Mouse (Mus musculus) kidney, embryonic 16.5 days (tissue): ENCODE measurements around the gene Gm525. TPM values are rescaled to one million over a fixed set of nuclear protein-coding genes. Genes with fewer than 3 reads are reported as not detected.

Source experiments
- ATAC-seq: fragments of 200-750 bp; cut with Nextera tagmentation; 2 replicates; pipeline ENCODE4 v1.8.0; 2017; ENCODE audit warnings: moderate TSS enrichment; ENCODE audit not compliant: low FRiP score, low TSS enrichment
- H3K27ac ChIP-seq: fragments of 300-500 bp; sonication (generic); 2 replicates; pipeline ENCODE4 v1.5.1; 2014; ENCODE audit warnings: low read length
- H3K27me3 ChIP-seq: fragments of 300-500 bp; sonication (generic); 2 replicates; pipeline ENCODE4 v1.6.1; 2014; ENCODE audit warnings: low read length, control low read depth, mixed read lengths; ENCODE audit not compliant: insufficient read depth
- H3K36me3 ChIP-seq: fragments of 300-500 bp; sonication (generic); 2 replicates; pipeline ENCODE4 v1.6.1; 2014; ENCODE audit warnings: low read length, control low read depth, mixed read lengths; ENCODE audit not compliant: insufficient read depth
- H3K4me1 ChIP-seq: fragments of 300-500 bp; sonication (generic); 2 replicates; pipeline ENCODE4 v1.6.1; 2014; ENCODE audit warnings: low read length, control low read depth, mixed read lengths; ENCODE audit not compliant: insufficient read depth
- H3K4me2 ChIP-seq: fragments of 300-500 bp; sonication (generic); replicated peaks from 2 replicates; pipeline ENCODE4 v1.6.1; 2014; ENCODE audit warnings: low read depth, low read length
- H3K4me3 ChIP-seq: fragments of 300-500 bp; sonication (generic); 2 replicates; pipeline ENCODE4 v1.5.1; 2014; ENCODE audit warnings: mild to moderate bottlenecking, low read length
- H3K9ac ChIP-seq: fragments of 300-500 bp; sonication (generic); replicated peaks from 2 replicates; pipeline ENCODE4 v1.6.1; 2014; ENCODE audit warnings: low read length
- H3K9me3 ChIP-seq: fragments of 300-500 bp; sonication (generic); 2 replicates; pipeline ENCODE4 v1.6.1; 2016; ENCODE audit warnings: low read length, control low read depth
- WGBS: fragments of 180-500 bp; shearing (Covaris S2); extraction: QIAGEN DNeasy Blood & Tissue Kit; methylation state at CpG from one replicate; pipeline ENCODE4 v1.1.7; 2014; 5-methylcytosine and 5-hydroxymethylcytosine counted together
- polyA plus RNA-seq: library from polyadenylated mRNA; unstranded; fragments of >200 nt; fragmentation: Nextera tagmentation; extraction: Ambion mirVana; gene quantifications from 2 replicates; pipeline ENCODE4 v1.2.1, GENCODE M21; 2015

Gene Gm525
- 0.41 and 0.69 TPM in 2 replicates for polyA plus RNA-seq

DNA sequence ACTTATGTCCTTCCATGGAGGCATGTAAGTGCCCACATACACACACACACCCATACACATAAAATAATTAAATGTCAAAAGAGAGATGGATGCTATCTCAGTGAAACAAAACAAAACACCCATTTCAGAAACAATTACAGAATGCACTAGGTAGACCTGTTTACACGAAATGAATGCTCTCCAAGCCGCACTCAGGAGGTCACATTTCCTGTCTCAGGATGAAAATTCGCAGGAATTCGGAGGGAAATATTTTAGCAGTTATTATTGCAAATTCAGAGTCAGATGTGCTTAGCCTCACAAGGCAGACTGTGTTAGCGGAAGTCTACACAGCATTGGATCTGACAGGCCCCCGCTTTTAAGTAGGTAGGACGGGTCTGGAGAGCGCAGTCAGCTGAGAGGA lies at the start of gene Gm525:
TSS of gene Gm525 (plus strand) at position 301 of the 400 bp plus-strand sequence.
- no peak within 1 kb of the TSS for H3K9ac ChIP-seq
- no peaks in the 10 kb centered on the region for H3K36me3 ChIP-seq
- H3K4me3 ChIP-seq = no peak within 1 kb of the TSS
- ATAC-seq = no peak
- H3K27ac ChIP-seq = no peak within 1 kb of the TSS
- H3K27me3 ChIP-seq = no peaks in the 10 kb centered on the region
- H3K9me3 ChIP-seq = no peaks in the 10 kb centered on the region
- H3K4me2 ChIP-seq = no peak within 1 kb of the TSS
- peaks cover 6% of the 10 kb centered on the region; the same call in 1 of the 2 replicates for H3K4me1 ChIP-seq
- 81% methylated on average over 8 of the region's 8 CpGs for WGBS

DNA sequence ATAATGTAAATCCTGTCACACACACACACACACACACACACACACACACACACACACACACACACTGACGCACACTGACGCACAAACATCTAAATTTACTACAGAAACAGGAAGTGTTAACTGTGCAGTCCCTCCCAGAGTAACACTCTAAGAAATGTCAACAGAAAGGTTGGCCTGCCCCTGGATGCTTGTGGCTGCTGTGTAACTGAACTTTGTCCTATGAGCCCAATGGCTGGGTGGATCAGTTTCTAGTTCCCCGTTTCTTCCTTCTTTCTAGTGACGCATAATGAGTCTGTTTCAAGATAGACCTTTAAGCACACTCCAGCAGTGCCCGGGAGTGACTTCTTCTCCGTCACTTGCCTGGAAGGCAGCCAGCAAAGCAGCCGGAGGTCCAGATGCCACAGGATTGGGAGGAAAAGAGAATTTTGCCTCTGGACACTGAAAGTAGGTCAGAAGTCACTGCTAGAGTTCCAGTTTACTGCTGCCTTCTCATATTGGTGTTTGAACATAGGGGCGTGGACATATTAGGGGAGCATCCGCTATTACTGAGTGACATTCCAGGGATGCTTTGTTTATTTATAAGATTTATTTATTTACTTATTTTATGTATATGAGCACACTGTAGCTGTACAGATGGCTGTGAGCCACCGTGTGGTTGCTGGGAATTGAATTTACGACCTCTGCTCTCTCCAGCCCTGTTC lies 49.3 kb upstream of the Gm525 start:
- H3K27me3 ChIP-seq = no peaks in the 10 kb centered on the region
- peak; percentile 75 for ATAC-seq
- 31% methylated on average over 11 of the region's 11 CpGs for WGBS

DNA sequence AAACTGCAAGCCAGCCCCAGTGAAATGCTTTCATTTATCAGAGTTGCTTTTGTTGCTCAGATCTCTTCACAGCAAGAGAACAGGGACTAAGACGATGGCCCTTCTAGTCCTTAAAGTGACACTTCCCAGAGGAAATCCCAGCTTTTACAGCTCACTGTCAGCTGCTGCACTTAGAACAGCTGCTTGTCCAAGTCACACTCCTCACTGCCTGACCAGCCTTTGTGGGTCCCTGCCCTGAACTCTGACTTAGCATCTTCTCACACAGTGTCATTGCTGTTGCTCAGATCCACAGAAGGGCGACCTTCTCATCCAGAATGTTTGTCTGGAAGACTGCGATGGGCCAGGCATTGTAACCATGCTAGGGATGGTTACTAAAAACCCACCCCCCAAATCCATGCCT lies 48.0 kb upstream of the Gm525 start:
- no peaks in the 10 kb centered on the region for H3K36me3 ChIP-seq
- no peak overlapping the region for H3K27ac ChIP-seq
- H3K27me3 ChIP-seq = no peaks in the 10 kb centered on the region
- no peak overlapping the region for H3K9ac ChIP-seq
- ATAC-seq = no peak
- no peaks in the 10 kb centered on the region for H3K9me3 ChIP-seq
- WGBS = 71% methylated on average over 3 of the region's 3 CpGs
- peaks cover 12% of the 10 kb centered on the region for H3K4me1 ChIP-seq
- H3K4me3 ChIP-seq = no peak overlapping the region
- no peak overlapping the region for H3K4me2 ChIP-seq

More for the DNA sequence above, 49.3 kb upstream of the Gm525 start:
- Histone ChIP-seq H3K9ac (no peak overlapping the region; the same call in 1 of the 2 replicates), H3K36me3 (no peaks in the 10 kb centered on the region), H3K27ac (peak overlapping the region; percentile 86), H3K4me3 (no peak overlapping the region), H3K9me3 (no peaks in the 10 kb centered on the region), H3K4me1 (peaks cover 12% of the 10 kb centered on the region), H3K4me2 (no peak overlapping the region)

DNA sequence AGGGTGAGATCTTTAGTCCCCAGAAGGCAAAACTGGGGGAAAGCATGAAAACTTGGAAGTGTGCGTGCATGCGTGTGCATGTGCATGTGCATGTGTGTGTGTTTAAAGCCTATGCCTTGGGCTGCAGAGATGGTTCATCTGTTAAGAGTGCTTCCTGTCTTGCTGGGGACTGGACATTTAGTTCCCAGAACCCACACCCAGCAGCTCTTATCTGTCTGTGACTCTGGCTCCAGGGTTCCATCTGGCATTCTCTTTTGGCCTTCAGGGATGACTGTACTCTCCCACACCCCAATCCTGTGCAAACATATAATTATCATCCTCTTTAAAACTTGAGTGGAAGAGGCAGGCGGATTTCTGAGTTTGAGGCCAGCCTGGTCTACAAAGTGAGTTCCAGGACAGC lies 47.5 kb upstream of the Gm525 start:
- H3K4me1 ChIP-seq = peaks cover 12% of the 10 kb centered on the region
- no peak overlapping the region for H3K9ac ChIP-seq
- H3K36me3 ChIP-seq = no peaks in the 10 kb centered on the region
- H3K4me3 ChIP-seq = no peak overlapping the region
- H3K4me2 ChIP-seq = no peak overlapping the region
- ATAC-seq = no peak
- H3K27me3 ChIP-seq = no peaks in the 10 kb centered on the region
- no peak overlapping the region for H3K27ac ChIP-seq
- H3K9me3 ChIP-seq = no peaks in the 10 kb centered on the region
- WGBS = 97% methylated on average over 3 of the region's 3 CpGs

DNA sequence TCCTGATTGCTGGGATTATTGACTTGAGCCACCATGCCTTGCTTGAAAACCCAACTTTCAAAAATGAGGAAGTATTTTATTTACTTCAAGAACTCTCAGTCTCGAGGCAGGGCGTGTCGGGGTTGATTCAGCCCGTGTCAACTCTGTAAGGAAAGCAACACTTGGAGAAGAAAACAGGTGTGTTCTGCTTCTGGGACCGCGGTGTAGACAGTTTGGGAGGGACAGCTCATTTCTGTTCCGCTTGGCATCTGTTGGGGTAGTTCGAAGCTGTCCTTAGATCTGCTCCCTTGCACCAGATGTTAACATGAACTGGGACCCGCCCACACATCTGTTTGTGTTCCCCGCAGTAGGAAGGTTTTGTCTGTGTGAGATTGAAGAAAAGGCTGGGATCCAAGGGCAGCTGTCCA lies 45.7 kb upstream of the Gm525 start:
- ATAC-seq = no peak
- Histone ChIP-seq H3K4me2 (no peak overlapping the region), H3K27me3 (no peaks in the 10 kb centered on the region), H3K9me3 (no peaks in the 10 kb centered on the region), H3K4me1 (peaks cover 12% of the 10 kb centered on the region), H3K9ac (no peak overlapping the region), H3K36me3 (no peaks in the 10 kb centered on the region), H3K4me3 (no peak overlapping the region), H3K27ac (no peak overlapping the region)
- WGBS = 64% methylated on average over 10 of the region's 10 CpGs

DNA sequence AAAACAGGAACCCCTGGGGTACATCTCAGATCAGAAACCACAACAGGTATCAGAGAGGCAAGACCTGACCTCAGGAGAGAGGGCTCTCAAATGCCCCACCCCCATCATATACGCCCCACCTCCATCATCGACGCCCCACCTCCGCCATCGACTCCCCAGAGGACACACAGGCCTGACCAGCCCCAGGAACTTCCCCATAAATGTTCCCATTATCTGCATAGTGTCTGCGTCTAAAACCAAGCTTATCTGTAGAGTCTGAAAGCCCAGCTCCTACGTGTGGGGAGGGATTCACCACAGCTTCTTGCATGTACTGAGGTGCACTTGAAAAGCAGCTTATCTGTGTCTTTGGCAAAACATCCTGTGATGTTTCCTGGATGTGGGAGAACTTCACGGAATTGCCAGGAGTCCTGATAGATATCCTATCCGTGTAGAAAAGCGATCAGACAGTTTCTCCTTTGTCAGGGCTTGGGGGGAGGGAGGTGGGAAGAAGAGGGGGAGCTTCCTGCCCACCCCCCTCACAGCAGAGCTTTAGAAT lies 44.7 kb upstream of the Gm525 start:
- no peaks in the 10 kb centered on the region for H3K36me3 ChIP-seq
- WGBS = 48% methylated on average over 10 of the region's 10 CpGs
- no peak overlapping the region for H3K4me3 ChIP-seq
- no peak overlapping the region for H3K9ac ChIP-seq
- ATAC-seq = no peak
- H3K4me1 ChIP-seq = peaks cover 12% of the 10 kb centered on the region
- H3K9me3 ChIP-seq = no peaks in the 10 kb centered on the region
- H3K27ac ChIP-seq = 0 out of 2 replicates have a peak overlapping the region, but pooled peaks have one; percentile 34
- H3K4me2 ChIP-seq = no peak overlapping the region
- no peaks in the 10 kb centered on the region for H3K27me3 ChIP-seq

GRCm38 (mm10) chr11:89030552-89030951 lies 43.1 kb upstream of the Gm525 start:
- Histone ChIP-seq H3K4me1 (0 out of 2 replicates have a peak, but pooled peaks cover 5% of the 10 kb centered on the region), H3K27me3 (no peaks in the 10 kb centered on the region), H3K36me3 (no peaks in the 10 kb centered on the region), H3K4me2 (no peak overlapping the region), H3K27ac (no peak overlapping the region), H3K9me3 (no peaks in the 10 kb centered on the region), H3K9ac (no peak overlapping the region), H3K4me3 (no peak overlapping the region)
- ATAC-seq = no peak
- 78% methylated on average over 6 of the region's 6 CpGs for WGBS

- Histone ChIP-seq H3K36me3 (no peaks in the 10 kb centered on the region), H3K4me3 (no peak overlapping the region), H3K9me3 (no peaks in the 10 kb centered on the region), H3K4me2 (no peak overlapping the region), H3K27ac (no peak overlapping the region), H3K4me1 (0 out of 2 replicates have a peak, but pooled peaks cover 5% of the 10 kb centered on the region), H3K27me3 (no peaks in the 10 kb centered on the region), H3K9ac (no peak overlapping the region)
- ATAC-seq = peak; percentile 57; the same call in 1 of the 2 replicates
- 26% methylated on average over 1 of the region's 1 CpGs for WGBS
These were observed 42.5 kb upstream of the Gm525 start for GRCm38 (mm10) chr11:89031189-89031588.

DNA sequence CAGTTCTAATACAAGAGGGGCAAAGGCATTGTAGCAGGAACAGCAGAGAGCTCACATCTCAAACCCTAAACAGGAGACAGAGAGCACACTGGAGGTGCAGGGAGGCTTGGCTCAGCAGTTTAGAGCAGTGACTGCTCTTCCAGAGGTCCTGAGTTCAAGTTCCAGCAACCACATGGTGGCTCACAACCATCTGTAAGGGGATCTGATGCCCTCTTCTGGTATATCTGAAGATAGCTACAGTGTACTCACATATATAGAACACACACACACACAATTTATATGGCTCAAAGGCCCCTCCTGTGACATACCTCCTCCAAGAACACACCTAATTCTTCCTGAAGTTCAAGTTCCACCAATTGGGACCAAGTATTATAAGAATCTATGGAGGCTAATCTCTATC lies 39.0 kb upstream of the Gm525 start:
- ATAC-seq = no peak
- Histone ChIP-seq H3K36me3 (peaks cover 3% of the 10 kb centered on the region; the same call in 1 of the 2 replicates), H3K27ac (no peak overlapping the region), H3K9ac (no peak overlapping the region), H3K4me2 (no peak overlapping the region), H3K4me1 (no peaks in the 10 kb centered on the region), H3K4me3 (no peak overlapping the region), H3K27me3 (no peaks in the 10 kb centered on the region), H3K9me3 (no peaks in the 10 kb centered on the region)

DNA sequence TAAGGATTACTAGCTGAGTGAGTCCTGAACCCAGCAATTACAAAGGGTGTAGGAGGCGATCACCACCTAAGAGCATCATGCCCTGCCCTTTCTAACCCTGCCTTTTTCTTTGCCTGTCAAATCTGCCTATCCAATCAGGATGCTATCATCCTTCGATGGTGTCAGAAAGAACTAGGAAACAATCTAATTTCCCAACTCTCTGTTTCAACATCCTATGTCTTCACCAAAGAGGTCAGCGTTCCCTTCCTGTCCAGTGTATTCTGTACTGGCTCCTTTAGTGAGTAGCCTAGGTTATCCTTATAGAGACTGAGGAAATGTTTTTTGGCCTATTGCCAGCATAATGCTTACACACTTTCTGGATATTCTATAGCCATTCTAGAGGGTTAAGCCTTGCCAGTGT lies 38.1 kb upstream of the Gm525 start:
- Histone ChIP-seq H3K9ac (no peak overlapping the region), H3K4me3 (no peak overlapping the region), H3K9me3 (no peaks in the 10 kb centered on the region), H3K4me2 (no peak overlapping the region), H3K27me3 (no peaks in the 10 kb centered on the region), H3K27ac (no peak overlapping the region), H3K36me3 (peaks cover 13% of the 10 kb centered on the region), H3K4me1 (no peaks in the 10 kb centered on the region)
- WGBS = 76% methylated on average over 3 of the region's 3 CpGs
- no peak for ATAC-seq
